Mouse (Mus musculus): ENCODE data around the gene Lmx1a. TPM values are rescaled to one million over a fixed set of nuclear protein-coding genes. Genes with fewer than 3 reads are reported as not detected.

The Lmx1a gene
- polyA plus RNA-seq, 1 experiment = 0.74 TPM

- no peak for DNase-seq (ENCODE audit: low read depth, low spot score)
- WGBS = 70% methylated on average over 4 of the region's 4 CpGs
These were observed 165.8 kb downstream of the Lmx1a start for GRCm38 (mm10) chr1:167854801-167855200.

GRCm38 (mm10) chr1:167872028-167872427 is 183.0 kb downstream of the Lmx1a start:
- 52% methylated on average over 1 of the region's 1 CpGs for WGBS

GRCm38 (mm10) chr1:167874099-167874498 is 185.1 kb downstream of the Lmx1a start:
- 56% methylated on average over 3 of the region's 3 CpGs for WGBS
- no peak for DNase-seq (ENCODE audit: low read depth, low spot score)

More at GRCm38 (mm10) chr1:167872028-167872427, 183.0 kb downstream of the Lmx1a start:
- no peak for DNase-seq (ENCODE audit: low read depth, low spot score)

- 71% methylated on average over 4 of the region's 4 CpGs for WGBS
- no peak for DNase-seq (ENCODE audit: low read depth, low spot score)
These were observed 188.9 kb downstream of the Lmx1a start for GRCm38 (mm10) chr1:167877931-167878330.

GRCm38 (mm10) chr1:167878354-167878753 is 189.3 kb downstream of the Lmx1a start:
- 73% methylated on average over 11 of the region's 11 CpGs for WGBS
- no peak for DNase-seq (ENCODE audit: low read depth, low spot score)

GRCm38 (mm10) chr1:167885776-167886175 is 196.7 kb downstream of the Lmx1a start:
- DNase-seq (ENCODE audit: low read depth, low spot score) = no peak
- WGBS = 86% methylated on average over 5 of the region's 5 CpGs

- no peak for DNase-seq (ENCODE audit: low read depth, low spot score)
- WGBS = 52% methylated on average over 5 of the region's 5 CpGs
These were observed 199.1 kb downstream of the Lmx1a start for GRCm38 (mm10) chr1:167888120-167888519.

- no peak for DNase-seq (ENCODE audit: low read depth, low spot score)
- WGBS = 24% methylated on average over 9 of the region's 9 CpGs
These were observed 199.8 kb downstream of the Lmx1a start for GRCm38 (mm10) chr1:167888816-167889215.

- WGBS = 27% methylated on average over 7 of the region's 7 CpGs
- no peak for DNase-seq (ENCODE audit: low read depth, low spot score)
These were observed 207.2 kb downstream of the Lmx1a start for GRCm38 (mm10) chr1:167896234-167896633.

Other genes starting within 250 kb of the Lmx1a start
- gene Lrrc52, start 222.5 kb upstream of the Lmx1a start, polyA plus RNA-seq (2012; rRNA removed) = not detected in 2 replicates
- 0.30 and 0.78 TPM in 2 replicates for gene Rxrg, start 90.9 kb upstream of the Lmx1a start, polyA plus RNA-seq (2012; rRNA removed)

All from large intestine, adult 2 months (tissue).